Mouse (Mus musculus) c-Kit-positive CD71-positive TER-119-negative erythroid progenitor cells, embryonic 14.5 days (primary cell): Measurements from ENCODE around the gene Atp8a2.

Experiments
- DNase-seq: peaks from one replicate; pipeline ENCODE4 v3.0.0-alpha.2; 2013; ENCODE audit warnings: low read depth

Gene Atp8a2

GRCm38 (mm10) chr14:59715695-59716442 is 481.1 kb downstream of the Atp8a2 start:
- no peak for DNase-seq

GRCm38 (mm10) chr14:59709505-59710335 is 487.3 kb downstream of the Atp8a2 start:
- no peak for DNase-seq

GRCm38 (mm10) chr14:59708009-59708408 is 489.0 kb downstream of the Atp8a2 start:
- no peak for DNase-seq

GRCm38 (mm10) chr14:59705326-59706058 is 491.5 kb downstream of the Atp8a2 start:
- DNase-seq: no peak

GRCm38 (mm10) chr14:59701492-59701891 is 495.5 kb downstream of the Atp8a2 start:
- no peak for DNase-seq

- DNase-seq: no peak
These were observed 501.8 kb downstream of the Atp8a2 start for GRCm38 (mm10) chr14:59695160-59695559.

GRCm38 (mm10) chr14:59692164-59692563 is 504.8 kb downstream of the Atp8a2 start:
- no peak for DNase-seq

GRCm38 (mm10) chr14:59691402-59691801 is 505.6 kb downstream of the Atp8a2 start:
- no peak for DNase-seq

GRCm38 (mm10) chr14:59690954-59691353 is 506.0 kb downstream of the Atp8a2 start:
- no peak for DNase-seq

GRCm38 (mm10) chr14:59689596-59689995 is 507.4 kb downstream of the Atp8a2 start:
- DNase-seq: no peak

- no peak for DNase-seq
These were observed 510.8 kb downstream of the Atp8a2 start for GRCm38 (mm10) chr14:59686229-59686628.

- no peak for DNase-seq
These were observed 511.6 kb downstream of the Atp8a2 start for GRCm38 (mm10) chr14:59685343-59685742.

- DNase-seq: no peak
These were observed 515.1 kb downstream of the Atp8a2 start for GRCm38 (mm10) chr14:59681906-59682305.

- no peak for DNase-seq
These were observed 519.4 kb downstream of the Atp8a2 start for GRCm38 (mm10) chr14:59677598-59678003.

GRCm38 (mm10) chr14:59675330-59675729 is 521.6 kb downstream of the Atp8a2 start:
- no peak for DNase-seq

GRCm38 (mm10) chr14:59674556-59674955 is 522.4 kb downstream of the Atp8a2 start:
- DNase-seq: no peak

- no peak for DNase-seq
These were observed 524.0 kb downstream of the Atp8a2 start for GRCm38 (mm10) chr14:59672893-59673515.

- no peak for DNase-seq
These were observed 539.9 kb downstream of the Atp8a2 start for GRCm38 (mm10) chr14:59657098-59657497.

GRCm38 (mm10) chr14:59656591-59656990 is 540.4 kb downstream of the Atp8a2 start:
- DNase-seq: no peak

GRCm38 (mm10) chr14:59649337-59649736 is 547.6 kb downstream of the Atp8a2 start:
- no peak for DNase-seq

- DNase-seq: no peak
These were observed 548.4 kb downstream of the Atp8a2 start for GRCm38 (mm10) chr14:59648611-59649010.
